Mouse (Mus musculus) liver (tissue): ENCODE measurements around the gene Hoxd13.

Source experiments
- DNase-seq: peaks from one replicate; pipeline ENCODE4 v3.0.0-alpha.2; 2020; ENCODE audit warnings: mixed read lengths

The Hoxd13 gene

DNA sequence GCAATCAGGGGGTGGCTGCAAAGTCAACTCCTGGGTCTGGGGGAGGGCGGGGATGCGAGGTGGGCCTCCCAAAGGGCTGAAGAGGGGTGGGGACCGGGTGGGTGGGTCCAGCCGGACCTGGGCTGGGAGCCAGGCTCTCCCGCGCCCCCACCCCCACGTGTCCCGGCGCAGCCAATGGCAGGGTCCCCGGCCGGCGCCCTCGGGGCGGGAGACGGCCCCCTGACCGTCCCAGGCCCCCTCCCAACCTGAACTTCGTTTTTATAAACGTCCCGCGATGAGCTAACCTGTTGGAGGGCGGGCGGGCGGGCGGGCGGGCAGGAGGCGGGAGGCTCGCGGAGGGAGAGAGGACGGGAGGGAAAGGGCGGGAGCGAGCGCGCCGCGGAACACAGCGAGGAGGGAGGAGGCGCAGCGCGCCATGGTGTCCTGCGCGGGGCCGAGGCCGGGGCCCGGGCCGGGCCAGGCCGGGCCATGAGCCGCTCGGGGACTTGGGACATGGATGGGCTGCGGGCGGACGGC is at the start of gene Hoxd13:
Gene Hoxd13, plus strand, starts transcription at position 469 of the 516 bp plus-strand sequence.
- DNase-seq = no peak

DNA sequence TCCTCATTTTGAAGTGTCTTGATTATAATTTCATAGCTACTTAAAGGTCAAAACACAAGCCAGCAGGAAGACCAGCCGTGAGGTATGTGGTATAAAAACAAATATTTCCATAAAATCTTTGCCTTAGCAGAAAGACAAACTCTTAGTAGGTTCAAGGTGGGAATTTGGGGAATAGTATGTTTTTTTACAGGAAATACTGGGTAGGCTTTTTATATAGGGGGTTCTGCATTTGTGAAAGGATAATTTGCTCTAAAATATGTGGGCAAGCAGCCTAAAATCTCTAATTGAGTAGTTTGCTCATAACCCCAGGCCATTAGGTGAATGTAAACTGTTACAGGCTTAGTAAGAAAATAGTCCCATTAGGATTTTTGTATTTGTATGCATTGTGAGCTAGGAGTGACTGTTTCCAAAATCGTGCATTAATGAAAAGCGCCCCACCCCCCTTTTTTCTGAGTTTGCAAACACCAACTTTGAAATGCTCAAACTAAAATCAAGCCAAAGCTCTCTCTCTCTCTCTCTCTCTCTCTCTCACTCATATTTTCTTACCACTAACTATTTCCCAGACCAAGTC is 48.3 kb upstream of the Hoxd13 start:
- DNase-seq = no peak

DNA sequence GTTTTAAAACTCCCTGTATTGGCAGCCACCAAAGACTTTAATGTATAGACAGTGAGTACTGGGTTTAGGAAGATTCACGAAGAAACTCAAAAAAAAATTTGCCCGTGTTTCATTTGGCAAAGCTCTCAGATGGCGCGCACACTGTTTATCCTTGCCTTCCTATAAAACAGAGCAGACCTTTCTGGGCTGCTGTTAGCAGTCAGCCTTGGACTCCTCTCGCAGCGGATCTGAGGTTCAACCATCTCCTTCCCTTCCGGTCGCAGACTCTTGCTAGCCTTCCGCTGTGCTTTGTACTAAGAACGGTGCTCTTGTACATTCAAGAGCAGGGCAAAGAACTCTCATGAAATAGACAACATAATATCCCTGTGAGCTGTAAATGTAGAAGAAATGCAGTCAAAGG is 47.7 kb upstream of the Hoxd13 start:
- DNase-seq = no peak

DNA sequence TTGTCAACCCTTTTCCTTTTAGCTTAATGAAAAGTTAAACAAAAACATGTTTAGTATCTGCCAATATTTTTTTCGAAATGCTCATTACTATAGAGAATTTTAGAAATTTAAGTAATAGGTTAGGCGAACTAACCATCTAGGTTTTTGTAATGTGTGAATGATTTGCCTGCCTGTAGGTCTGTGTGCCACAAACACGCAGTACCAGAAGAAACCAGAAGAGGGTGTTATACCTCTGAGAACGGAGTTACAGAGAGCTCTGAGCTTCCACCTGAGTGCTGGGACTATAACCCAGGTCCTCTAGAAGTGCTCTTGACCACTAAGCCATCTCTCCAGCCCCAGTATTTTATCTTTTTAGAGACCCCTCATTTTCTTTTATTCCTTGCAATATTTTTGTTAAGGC is 32.7 kb upstream of the Hoxd13 start:
- no peak for DNase-seq

DNA sequence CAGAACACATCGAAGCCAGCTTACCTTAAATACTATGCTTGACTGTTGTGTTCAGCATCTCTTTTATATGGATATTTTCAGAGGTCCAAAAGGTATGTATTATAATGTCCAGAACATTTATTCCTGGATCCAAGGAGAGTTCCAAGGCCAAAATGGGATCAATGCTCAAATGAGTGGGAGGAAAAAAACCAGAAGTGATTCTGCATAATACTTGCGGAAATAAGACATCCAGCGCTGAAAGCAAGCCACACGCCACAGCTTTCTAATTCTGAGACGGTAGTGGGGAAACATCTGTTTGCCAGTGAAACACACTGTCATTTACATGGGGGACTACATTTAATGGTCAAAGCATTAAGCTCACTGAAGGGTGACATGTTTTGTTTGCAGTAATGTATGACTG is 25.7 kb upstream of the Hoxd13 start:
- DNase-seq = no peak

DNA sequence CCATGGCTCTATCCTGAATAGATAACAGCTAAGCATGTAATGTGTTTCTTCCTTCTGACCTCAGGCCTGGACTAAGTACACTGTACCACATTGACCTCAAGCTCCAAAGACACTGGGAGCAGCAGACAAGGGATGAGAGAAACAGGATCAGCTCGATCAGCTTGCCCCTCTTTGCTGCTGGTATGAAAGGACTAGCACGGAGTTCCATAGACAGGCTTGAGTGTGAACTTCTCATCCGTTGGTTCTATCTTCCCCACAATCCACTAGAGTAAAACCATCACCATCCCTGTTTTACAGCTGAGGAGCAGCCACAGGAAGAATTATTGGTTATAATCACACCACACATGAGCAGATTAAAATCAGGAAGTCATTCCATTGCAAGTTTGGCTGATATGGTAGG is 22.5 kb upstream of the Hoxd13 start:
- DNase-seq = no peak

DNA sequence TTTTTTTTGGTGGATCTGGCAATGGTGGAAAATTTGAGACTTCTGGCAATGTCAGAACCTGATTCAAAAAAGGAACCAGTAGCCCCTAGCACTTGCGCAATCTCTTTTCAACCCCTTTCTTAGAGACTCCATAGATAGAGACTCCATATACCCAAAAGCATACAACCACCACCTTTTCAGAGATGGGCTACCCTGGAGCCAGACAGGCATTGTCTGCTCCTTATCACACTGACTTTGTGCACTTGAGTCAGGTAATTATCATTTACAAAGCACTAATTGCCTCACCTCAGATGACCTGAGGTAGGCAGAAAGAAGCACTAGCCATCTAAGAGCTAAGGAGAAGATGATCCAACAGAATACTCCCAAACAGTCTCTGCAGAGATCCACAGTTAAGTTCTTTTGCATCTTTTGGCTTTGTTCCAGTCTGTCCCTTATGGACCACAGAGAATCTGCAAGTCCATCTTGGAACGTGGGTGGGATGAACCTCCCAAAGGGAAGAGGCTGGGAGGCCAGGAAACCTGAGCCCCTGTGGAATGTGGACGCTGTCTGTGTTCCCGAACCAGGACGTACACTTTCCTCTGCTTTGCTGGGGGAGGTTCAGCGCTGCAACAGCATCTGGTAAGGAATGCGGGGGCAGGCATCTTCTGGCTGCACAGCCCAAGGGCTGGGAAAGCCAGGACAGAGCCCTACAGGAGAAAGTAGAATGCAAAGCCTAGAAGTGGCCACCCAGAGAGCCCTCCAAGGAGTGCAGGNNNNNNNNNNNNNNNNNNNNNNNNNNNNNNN is 20.8 kb upstream of the Hoxd13 start:
- no peak for DNase-seq

DNA sequence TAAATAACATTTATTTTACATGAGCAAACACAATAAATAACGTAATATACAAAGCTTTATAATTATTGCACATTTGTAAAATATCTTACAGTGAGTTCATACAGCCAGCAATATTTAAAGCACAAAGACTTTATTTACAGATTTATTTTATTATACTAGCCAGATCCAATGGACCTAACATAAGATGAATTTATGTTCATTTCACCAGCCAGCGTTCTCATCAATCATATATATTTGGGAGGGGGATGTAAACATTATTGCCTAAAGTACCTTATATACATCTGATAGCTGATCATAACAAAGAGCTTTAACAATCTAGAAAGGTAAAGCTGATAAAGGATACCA is 15.1 kb upstream of the Hoxd13 start:
- DNase-seq = no peak

DNA sequence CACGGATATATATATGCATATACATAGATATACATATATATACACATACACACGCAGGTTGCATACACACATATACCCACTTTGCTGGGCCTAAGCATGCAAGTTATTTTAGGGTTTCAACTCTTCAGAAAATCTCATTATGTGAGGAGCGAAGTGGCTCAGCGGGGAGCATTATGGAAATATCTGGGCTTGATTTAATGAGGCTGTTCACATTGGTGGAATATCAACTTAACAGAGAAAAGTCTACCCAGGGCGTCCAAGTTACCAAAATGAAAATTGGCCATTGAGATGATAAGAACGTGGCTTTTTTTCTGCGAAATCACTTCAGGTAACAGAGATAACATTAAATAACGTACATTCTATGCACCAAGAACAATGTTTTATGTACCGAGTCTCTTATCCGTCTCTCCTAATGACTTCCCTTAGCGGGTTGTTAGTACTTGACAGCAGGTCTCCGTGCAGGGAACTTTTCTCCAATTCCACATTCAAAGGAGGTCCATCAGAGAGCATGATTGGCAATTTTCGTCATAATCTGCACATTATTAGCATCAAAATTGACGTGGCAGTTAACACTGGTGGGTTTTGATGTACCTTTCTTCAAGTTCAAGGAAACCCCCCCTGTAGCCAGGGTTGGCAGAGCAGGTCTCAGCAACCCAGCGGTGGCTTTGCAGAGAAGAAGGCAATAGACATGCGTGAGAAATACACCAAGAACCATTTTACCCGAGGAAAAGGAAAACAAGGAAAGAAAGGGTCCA is 14.2 kb upstream of the Hoxd13 start:
- DNase-seq = no peak

DNA sequence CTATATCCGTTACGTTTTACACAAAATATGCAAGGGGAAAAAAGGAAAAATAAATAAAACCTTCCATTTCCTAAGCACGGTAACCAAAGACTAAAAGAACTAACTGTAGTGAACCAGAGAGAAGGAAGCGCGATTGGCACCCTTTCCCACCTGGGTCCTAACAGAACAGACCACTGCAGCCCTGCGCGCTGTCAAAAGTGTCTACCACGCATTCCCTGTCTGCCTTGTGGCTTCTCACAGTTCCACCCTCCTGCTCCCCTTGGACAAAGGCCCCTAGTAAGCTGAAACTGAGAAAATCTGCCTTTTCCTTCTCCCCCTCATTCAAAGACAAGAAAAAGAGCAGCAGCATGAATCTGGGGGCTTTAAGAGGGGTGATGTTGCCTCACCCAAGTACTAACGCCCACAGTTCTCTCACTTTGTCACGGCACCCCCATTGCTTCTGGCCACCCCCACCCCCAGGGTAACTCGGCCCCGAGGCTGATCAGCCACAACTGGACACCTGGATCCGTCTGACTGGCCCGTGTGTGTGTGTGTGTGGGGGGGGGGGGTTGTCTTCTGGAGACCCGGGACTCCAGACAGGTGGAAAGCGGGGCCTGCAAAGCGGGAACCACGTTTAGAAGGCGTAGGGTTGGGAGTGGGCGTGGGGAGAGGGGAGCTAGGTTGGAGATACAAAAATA is 13.2 kb upstream of the Hoxd13 start:
- DNase-seq = no peak

DNA sequence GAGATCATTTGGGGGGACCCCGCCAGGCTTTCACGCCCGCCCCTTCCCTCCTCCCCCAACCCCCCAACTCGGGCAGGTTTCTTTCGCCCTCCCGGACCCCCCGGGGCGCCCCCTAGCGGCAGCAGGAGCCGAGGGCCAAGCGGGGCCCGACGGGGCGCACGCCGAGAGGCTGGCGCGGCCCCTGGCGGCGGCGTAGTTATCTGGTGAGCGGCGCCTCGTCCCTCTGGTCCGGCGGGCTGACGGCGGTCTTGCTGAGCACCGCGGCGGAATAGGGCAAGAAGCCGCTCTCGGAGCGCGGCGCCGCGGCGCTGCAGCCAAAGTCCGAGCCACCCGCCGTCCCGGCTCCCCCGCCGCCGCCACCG is 12.7 kb upstream of the Hoxd13 start:
- peak; percentile 36 for DNase-seq

DNA sequence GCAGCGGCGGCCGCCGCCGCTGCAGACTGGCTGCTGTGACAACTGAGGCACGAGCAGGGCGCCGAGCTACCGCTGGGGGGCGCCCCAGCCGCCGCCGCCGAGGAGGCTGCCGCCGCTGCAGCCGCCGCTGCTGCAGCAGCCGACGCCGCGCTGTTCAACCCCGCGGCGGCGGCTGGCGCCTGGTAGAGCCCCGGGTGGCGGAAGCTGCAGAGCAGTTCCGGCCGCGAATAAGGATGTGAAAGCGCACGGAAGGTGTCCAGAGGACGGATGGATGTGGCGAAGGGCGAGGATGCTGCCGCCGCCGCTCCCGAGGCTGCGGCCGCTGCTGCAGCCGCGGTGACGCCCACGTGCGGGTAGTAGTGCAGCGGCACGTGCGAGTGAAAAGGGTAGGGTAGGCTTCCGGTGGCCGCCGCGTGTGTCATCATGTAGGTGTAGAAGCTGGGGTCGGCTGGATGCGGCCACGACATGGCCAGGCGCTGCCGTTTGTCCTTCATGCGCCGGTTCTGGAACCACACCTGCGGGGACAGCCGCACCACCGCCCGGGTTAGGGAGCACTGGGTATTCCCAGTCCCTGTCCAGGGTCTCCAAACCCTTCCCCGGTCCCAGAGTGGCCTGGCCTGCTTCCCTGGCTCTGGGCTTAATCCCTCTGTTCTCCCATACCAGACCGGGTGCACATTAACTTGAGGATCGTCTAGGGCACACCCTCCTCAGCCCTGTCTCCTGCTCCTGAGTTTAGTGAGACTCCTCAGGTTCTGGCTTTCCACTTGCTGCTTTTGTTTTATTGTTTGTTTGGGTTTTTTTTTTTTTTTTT is 12.1 kb upstream of the Hoxd13 start:
- DNase-seq = no peak

DNA sequence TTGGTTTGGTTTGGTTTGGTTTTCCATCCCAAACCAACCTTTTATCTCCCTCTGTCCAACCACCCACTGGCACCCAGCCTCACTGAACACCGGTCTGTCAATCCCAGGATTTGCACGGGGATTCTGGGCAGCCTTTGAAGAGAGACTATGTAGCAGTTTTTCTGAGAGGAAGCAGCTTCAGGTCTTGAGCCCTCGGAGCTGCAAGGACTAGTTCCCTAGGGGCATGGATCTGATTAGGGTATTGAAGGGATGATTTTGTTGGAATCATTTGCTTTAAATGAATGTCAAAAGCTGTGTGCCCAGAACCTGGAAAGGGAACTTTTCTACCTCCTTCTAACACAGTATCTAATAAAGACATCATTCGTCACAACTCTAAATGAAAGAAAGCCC is 11.5 kb upstream of the Hoxd13 start:
- DNase-seq = no peak

DNA sequence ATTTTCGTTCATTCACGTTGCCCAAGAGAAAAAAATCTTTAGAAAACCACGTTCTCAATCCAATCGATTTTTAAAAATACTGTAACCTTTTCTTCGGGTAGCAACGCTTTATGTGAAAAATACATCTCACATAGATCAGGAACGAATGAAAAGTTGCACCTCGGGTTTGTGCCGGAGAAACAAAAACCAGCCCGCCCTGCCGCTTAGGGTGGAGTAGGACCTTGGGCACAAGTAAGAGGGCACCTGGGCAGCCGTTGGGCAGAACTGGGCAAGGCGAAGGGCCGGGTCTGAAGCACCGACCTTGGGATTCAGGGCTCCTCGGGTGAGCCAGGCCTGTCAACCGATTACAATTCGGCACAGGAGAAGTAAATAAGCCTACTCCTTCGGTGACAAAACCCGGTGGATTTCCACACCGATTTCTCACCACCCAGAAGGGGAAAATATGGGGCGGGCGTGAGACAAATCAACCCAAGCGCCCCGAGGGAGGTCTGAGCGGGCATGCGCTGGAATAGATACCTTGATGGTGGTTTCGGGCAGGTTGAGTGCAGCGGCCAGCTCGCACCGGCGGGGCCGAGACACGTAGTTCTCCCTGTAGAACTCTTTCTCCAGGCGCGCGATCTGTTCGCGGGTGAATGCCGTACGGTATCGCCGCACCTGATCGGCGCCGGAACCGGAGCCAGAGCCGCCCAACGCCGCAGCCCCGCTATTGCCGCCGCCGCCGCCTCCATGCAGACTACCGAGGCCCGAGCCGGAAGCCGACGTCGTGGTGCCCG is 10.7 kb upstream of the Hoxd13 start:
- DNase-seq = no peak

DNA sequence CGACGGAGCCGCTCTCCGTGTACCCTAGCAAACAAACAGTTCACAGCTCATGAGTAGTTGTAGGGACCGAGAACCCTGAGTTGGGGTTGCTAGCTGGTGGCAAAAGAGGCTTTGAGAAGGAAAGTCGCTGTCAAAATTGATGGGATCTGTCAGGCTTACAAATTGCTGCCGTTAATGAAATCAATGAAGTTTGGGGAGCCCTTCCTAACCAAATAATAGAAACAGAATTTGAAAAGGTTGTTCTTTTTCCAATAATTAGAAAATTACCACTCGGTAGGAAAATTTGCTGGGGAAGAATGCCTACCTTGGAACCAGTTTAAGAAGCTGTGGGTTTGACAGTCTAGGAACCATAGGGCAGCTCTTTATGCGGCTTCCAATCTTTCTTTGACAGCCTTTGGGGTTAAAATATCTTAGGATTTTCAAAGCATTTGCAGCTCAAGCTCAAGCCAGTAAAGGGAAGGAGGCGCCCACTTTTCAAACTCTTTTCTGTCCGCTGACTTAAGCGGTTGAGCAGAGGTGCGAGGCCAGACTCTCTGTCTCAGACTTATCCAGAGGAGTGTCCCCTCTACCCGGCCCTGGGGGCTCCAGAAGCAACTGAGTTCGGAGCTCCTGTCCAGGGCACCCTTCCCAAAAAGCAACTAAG is 10.0 kb upstream of the Hoxd13 start:
- no peak for DNase-seq

DNA sequence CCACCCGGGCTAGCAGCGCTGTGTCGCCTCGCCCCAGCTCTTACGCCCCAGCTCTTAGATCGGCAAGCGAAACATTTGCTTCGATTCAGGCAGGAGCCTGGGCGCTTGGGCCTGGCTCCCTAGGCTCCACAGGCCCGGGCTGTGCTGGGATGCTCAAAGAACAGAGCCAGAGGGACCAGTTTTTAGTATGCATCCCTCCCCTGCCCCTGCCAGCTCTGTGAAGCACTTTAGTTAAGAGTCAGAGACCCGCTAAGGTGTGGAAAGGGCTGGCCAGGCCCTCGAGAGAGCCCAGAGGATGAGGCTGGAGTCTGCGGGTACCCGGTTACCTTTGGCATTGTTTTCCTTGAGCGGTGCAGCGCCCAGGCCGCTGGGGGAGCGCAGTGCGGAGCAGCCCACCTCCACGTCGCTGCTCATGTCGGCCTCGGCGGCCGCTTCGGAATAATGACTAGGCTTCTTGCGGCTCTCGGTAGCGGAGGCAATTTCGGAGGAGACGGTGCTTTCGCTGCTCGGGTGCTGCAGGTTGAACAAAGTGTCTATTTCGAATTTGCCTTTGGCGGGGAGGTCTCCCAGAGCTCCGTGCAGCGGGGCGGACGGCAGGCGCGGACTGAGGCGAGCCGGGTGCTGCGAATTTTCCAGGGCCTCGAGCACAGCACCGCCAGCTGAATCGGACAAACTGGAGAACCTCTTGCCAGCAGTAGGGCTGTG is 9.3 kb upstream of the Hoxd13 start:
- DNase-seq = no peak

DNA sequence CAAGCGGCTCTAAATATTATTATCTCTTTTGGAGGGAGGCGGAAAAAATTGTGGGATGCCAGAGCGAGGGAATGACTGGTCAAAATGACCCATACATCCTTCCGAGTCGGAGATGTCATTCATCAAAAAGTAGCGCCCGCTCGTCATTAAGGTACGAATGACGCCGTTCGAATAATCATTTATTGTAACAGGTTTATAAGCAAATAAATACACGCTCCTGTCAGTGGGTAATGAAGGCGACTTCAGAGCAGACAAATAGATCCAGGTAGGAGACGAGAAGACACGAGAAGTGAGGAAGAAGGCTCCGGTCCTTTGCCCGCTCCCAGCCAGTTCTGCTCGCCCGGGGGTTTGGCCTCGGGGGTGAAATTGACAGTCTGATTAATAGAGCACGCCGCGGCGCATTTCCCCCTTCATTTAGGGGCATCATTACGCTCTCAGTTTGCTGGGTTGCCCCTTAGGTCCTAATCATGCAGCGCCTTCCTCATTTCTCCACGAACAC is 8.6 kb upstream of the Hoxd13 start, which contains the start of gene Evx2:
Gene Evx2, minus strand, starts transcription at position 51 of the 499 bp plus-strand sequence.
- DNase-seq = no peak

DNA sequence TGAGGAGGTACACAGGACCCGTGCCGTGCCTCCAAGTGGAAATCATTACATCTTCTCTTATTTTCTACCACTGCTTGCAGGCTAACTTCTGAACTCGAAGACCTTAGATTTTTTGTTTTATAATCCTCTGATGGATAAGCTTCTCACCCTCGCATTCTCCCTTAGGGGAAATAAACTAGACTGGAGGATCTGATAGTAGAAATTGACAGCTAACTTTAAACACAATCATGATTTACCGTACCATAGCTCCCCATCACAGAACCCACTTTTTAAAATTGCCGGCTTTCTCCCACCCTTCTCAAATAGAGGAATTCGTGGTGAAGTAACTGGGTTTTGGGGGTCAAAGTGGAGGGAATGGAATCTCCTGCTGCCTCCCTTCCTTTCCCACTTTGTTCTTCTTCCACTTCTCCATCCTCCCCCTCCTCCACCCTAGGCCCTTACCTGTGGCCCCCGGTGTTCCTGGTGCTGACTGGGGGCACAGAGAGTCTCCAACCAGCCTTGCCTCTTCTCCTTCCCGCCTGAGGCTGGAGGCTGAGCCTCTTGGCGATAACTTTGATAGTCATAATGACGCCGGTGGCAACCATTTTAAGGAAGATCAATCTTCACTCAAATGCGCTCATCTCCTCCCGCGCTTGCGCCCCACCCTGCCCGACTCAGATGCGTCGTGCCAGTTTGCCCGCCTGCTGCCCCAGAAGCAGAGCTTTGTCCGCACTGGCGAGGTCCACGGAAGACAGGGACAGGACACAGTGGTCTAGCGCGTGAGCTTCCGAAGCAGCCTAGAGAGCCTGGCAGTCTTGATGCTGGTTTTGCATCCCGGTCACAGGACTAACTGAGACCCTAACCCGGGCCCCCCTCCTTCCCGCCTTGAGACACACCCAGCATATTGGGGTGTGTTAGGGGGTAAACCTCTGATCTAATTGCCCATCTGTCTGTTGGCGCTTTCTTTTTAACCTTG is 7.4 kb upstream of the Hoxd13 start:
- DNase-seq = no peak

DNA sequence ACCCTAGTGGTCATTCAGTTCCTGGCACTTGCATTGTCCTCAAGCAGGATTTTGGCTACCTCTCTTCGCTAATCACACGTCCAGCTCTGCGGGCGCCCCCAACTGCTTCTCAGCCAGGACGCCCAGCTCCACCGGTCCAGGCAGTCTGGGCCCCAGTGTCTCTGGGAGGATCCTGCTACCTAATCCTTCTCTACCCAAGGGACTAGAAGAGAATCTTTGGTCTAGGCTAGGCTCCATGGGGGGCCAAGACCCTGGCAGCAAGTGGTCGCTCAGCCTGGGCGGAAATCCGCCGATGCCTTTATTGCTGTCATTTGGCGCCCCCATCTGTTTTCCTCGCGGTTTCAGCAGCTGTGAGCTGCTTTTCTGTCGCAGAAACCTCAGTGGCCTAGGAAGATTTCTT is 6.4 kb upstream of the Hoxd13 start:
- no peak for DNase-seq
